Mouse (Mus musculus) cerebellum, adult 11 months (tissue): Measurements from ENCODE around the gene Nhej1.
A peak's percentile ranks its signal among the peaks of the same experiment; 100 is the strongest.

Experiments
- DNase-seq: peaks from one replicate; pipeline ENCODE4 v3.0.0; 2022

Nhej1 gene

DNA sequence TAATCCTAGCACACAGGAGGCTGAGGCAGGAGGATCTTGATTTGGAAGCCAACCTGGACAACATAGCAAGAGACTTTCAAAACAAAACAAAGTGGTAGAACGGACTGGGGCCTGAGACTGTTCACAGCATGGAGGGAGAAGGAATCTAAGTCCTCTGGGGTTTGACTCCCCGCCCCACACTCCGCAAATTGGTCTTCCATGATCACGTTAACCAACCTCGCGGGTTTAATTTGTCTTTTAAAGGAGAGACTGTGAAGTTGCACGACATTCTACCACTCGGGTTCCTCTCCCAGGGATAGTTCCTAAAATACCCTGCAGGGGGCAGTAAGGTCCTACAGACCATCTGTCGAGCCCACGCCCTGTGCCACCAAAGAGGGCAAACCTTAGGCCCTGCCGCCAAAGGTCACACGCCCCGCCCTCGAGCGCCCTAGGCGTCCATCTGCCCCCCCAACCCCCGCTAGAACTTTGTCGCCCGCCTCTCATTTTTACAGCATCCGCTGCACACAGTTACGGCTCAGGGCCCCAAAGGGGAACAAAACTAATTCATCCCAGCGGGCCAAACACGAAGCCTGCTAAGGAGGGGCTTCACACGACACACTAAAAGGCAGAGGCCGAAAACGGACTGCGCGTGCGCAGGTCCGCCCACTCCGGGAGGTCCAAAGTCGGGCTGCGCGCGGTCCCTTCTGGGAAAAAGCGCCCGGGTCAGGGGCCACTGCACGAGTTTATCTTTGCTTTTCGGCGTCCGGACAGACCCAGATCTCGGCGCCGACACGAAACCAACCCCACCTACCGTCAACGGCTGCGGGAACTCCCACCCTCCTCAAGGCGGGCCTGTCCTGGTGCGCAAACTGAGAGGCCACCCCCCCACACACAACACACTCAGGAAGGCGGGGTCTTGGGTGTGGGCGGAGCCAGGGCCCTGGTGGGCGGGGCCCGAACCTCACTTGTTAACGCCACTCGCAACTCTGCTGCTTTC lies at the start of gene Nhej1:
Gene Nhej1 (minus strand): TSS at position 855 of the 976 bp plus-strand sequence.
- peak; percentile 91 for DNase-seq

DNA sequence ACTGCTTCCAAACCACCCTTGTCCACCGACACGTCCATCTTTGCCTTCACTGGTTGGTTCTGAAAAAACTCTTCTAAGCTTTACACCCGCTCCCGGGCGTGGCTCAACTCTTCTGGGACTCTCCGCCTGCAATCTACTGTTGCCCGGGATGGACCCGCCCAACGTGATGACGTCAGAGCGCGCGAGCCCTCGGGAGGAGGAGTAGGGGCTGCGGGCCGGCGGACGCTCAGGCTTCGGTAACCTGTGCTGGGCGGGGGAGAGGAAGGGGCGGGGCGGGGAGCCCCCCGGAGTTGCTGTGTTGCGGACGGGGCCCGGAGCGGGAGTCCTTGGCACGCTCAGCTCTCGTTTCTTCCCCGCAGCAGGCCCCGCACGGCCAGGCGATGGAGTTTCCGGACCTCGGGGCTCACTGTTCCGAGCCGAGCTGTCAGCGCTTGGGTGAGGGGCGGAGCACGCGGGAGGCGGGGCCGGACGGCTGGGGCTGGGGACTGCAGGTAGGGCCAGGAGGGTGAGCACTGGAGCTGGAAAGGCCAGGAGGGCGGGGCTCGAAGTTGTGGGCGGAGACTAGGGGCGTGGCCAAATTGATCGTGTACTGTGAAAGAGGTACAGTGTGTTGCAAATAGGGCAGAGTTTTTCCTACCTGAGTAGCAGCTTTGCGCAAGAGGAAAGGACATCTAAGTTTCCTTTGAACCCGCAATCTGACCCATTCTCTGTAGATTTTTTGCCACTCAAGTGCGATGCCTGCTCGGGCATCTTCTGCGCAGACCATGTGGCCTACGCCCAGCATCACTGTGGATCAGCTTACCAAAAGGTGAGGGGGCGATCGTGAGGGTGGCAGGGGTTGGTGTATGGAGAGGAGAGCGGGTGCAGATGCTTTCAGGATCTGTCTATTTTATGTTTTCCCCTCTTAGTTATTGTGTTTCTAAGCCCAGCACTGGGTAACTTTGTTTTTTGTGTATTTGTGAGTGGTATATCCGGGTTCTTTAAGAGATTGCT lies 43.8 kb upstream of the Nhej1 start, which contains the start of gene Zfand2b:
Gene Zfand2b (plus strand): TSS at position 175 of the 993 bp plus-strand sequence.
- DNase-seq, result peak; percentile 96

DNA sequence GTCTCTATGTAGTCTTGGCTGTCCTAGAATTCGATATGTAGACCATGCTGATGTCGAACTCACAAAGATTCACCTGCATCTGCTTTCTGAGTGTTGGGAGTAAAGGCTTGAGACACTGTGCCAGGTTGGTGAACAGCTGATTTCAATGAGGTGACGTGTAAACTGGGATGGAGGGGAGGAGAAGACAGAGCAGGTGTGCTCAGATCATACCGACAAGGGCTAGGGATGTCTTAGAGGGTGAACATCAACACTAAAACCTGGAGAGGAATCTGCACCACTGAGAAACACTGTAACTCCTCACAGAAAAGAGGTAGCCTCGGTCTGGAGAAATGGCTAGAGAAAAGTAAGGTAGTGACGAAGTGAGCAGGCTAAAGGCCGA lies 43.1 kb upstream of the Nhej1 start:
- no peak for DNase-seq

DNA sequence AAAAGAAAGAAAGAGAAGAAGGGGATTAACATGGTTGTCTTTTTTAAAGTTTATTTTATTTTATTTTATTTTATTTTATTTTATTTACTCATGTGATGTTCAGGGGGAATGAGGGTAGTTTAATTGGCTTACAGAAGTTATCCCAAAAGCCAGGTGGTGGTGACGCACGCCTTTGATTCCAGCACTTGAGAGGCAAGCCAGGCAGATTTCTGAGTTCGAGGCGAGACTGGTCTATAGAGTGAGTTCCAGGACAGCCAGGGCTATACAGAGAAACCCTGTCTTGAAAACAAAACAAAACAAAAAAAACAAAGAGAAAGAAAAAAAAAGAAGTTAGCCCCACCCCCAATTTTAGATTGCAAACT lies 35.2 kb upstream of the Nhej1 start:
- no peak for DNase-seq

DNA sequence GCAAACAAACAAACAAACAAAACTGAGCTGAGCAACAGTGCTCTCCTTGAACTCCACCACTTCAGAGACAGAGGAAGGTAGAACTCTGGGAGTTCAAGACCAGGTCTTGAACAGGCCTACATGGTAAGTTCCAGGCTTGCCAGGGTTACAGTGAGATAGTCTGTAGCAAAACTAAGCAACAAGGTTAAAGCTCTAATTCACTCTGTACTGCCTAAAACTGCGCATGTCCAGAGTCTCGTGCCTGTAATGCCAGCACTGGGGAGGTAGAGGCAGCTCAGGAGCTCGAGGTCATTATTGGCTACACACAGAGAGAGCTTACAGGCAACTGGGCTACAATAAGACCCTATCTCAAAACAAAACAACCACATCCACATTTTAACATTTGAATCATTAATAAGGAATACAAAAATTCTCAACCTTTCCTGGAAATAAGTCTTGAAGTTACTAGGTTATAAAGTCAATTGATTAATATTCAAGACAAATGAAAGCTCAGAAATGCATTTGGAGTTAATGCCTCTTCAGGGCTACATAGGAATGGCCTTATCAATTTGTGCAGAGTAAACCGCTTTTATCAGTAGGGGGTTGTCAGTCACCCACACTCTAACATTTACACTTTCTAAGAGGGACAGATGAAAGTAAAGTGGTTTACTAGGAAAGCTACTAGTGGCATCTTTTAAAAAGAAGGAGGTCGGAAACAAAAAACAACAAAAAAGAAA lies 34.7 kb upstream of the Nhej1 start:
- no peak for DNase-seq

DNA sequence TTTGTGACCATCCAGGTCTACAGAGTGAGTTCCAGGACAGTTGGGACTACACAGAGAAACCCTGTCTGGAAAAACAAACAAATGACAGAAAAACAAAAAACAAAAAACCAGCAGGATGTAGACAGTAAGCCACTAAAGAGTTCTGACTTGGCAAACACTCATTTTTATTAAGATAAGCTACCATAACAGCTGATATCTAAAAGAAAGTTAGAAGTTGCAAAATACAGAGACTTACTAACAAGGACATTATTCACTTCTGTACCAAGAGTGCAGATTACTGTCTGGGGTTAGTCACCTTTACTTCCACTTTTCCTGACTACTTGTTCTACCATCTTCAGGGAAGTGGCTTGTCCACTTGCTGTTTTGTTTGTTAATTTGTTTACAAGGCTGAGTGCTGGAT lies 34.0 kb upstream of the Nhej1 start:
- DNase-seq, result no peak

DNA sequence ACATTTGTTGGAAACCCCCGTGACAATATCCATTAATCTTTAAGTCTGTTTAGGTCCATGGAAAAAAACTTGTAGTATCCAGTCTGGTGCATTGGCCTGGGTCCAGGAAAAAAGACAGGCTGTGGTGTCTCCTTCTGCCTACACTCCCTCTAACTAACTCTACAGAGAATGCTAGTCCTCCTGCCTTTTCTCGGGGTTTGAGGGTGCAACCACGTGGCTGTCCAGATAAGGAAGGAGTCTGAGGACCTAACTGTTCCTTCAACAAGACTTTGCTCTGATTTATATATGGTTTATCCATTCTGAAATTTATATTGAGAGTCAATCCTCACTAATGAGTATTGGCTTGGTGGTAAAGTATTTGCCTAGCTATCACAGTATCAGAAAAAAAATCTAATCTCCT lies 30.8 kb upstream of the Nhej1 start:
- no peak for DNase-seq

DNA sequence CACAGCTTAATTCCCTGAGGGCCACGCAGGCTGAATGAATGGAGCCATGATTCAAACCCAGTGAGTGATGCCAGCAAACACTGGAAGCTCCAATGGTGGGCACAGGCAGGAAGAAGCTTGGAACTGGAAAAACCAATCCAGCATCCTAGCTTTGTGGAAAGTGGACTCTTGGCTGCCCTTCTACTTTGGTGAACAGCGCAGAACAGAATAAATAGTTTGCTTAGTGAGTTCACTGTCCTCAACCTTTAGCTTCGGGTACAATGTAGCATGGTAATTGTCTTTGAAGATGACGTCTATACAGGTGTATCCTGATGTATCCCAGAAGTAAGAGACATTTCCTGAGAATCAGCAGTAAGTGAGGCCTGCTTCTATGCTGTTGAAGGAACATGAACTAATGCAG lies 23.7 kb upstream of the Nhej1 start:
- DNase-seq, result no peak

DNA sequence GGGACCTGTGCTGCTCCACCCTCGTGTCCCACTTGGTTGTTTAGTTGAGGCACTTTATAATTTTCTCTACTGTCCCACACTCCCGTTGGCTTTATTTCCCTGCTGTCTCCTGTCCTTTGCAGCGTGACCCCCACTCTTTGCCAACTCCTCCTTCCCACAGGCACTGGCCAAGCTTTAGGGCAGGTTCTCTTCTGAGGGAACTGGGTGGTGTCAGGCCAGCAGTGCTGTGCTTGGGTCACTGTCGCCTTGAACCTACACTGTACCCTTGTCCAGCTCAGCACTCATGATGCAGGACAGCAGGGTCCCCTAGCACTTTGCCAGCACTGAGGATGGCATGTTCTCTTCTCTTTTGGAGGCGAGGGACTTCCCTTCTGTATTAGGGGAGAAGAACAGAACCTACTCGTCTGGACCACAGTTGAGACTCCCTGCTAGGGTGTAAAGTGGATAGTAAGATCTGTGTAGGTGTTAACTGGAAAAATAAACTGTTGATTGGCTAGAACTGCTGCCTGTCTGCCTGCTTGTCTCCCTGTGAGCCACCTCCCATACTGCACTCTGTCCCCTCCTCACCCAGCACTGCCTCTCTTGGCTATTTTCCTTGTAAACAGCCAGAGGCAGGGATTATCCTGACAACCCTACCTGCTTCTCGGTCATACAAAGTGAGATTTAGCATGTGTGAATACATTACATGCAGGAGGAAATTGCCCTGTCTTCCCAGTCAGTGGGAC lies 22.6 kb upstream of the Nhej1 start:
- DNase-seq, result no peak

DNA sequence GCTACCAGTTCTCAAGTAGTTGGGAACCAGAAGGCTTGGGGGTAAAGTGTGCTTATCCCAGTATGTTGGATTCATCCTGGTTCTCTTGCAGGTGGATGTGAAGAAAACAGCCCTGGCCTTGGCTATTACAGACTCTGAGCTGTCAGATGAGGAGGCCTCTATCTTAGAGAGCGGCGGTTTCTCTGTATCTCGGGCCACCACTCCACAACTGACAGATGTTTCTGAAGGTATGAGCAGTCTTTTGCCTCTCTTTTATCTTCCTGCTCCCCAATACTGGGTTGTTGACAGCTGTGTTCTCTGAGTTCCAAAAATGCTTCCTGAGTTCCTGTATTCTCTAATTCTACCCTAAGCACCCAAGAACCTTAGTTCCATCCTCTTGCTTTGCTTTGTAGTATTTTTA lies 20.6 kb upstream of the Nhej1 start:
- no peak for DNase-seq

DNA sequence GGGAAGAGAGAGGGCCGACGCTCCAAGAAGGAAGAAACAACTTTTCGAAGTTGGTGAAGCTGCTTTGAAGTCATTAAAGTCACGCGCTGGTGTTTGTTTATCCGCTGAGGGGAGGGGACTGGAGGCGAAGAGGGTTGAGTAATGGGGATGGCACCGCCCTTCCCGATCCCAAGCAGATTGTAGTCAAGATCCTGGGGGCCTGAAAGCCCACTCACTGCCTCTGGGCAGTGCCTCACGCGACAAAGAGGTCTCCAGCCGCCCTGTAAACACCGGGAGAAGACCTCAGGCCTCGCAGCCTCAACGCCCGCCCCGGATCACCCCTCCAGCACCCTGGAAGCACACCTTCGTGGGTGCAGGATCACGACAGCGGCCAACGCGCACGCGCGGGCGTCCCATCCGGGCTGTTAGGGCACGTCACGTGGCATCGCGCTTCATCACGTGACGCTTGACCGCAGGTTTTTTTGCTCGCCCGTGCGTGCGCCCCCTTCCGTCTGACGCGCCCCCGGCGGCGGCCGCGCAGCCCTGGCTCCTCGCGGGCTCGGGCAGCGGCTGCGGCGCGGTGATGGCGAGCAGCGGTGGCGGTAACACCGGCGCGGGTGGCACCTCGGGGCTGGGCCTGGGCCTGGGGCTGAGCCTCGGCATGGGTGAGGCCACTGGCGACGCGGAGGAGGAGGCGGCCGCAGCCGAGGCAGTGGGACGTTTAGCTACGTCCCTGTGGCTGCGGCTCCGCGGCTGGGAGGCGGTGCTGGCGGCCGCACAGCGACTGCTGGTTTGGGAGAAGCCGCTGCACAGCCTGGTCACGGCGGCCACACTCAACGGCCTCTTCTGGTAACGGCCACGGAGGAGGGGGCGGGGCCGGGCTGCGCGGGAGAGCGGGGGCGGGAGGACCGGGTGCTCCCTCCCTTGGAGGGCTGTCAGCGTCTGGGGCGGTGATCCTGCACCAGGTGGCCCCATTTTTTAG lies 17.6 kb upstream of the Nhej1 start, which contains the start of the genes Cnppd1 and Retreg2:
Gene Cnppd1 (minus strand): TSS at position 411 of the 961 bp plus-strand sequence.
Gene Retreg2 (plus strand): TSS at position 478 of the 961 bp plus-strand sequence.
- DNase-seq, result peak; percentile 96

DNA sequence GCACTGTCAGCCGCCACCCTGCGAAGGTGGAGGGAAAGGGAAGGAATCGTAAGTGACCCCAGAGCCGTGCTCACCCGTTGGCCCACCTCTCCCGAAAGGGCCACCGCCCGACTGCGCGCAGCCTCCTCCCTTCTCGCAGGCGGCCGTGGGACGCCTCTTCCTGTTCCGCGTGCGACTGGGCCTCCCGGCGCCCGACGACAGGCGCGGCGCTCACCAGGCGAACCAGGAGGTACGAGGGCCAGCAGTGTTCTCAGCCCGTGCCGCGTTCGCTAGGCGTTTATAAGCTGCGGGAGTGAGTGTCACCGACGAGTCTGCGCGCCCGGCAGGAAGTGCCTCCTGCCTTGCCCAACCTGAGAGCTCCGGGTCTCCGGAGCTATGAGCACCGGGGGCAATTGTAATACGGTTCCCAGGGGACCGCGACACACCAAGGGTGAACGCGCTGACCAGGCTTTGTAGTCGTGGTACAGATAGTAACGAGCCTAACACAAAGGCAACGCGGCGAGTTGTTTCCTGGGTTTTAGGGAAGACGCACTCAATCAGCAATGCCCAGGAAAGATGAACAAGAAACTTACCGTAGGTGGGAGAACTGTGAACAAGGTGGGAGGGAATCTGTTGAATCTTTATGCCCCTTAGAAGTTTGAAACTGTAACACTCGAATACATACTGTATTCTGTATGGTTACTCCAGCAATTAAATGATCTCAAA lies 16.6 kb upstream of the Nhej1 start:
- no peak for DNase-seq

DNA sequence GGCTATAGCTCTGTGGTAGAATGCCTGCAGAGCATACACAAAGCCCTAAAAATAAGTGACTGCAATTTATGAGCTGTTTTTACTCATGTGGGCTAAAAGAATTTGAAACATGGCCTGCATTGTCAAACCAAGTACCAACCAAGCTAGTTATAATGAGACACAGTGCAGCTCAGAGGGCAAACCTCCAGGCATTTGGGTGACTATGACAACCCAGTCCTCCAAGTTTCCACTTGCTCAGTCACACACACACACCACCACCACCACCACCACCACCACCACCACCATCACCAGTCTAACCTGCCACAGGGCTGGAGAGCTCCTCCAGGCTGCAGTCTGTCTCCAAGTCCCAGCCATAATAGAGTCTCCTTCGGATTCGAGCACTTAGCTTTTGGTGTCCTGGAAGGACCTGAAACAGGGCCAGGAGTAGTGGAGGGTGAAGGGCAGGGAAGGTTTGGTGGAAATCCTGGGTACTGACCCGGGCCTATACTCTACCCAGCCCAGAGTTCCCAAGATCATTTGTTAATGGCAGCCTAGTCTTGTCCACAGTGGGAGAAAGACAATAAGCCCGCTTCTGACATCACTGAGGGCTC lies 15.7 kb upstream of the Nhej1 start:
- no peak for DNase-seq

DNA sequence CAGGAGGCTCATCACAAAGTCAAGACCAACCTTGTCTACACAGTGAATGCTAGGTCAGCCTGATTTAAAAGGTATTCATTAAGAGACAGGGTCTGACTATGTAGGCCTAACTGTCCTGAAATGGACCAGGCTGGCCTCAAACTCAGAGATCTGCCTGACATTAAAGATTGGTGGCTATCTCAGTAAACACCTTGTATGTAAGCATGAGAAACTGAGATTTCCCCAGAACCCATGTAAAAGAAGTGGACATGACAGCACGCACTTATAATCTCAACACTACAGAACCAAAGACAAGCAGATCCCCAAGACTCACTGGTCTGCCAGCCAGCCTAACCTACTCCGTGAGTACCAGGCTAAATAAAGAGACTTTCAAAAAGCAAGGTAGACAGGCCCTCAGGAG lies 13.4 kb upstream of the Nhej1 start:
- DNase-seq, result no peak

DNA sequence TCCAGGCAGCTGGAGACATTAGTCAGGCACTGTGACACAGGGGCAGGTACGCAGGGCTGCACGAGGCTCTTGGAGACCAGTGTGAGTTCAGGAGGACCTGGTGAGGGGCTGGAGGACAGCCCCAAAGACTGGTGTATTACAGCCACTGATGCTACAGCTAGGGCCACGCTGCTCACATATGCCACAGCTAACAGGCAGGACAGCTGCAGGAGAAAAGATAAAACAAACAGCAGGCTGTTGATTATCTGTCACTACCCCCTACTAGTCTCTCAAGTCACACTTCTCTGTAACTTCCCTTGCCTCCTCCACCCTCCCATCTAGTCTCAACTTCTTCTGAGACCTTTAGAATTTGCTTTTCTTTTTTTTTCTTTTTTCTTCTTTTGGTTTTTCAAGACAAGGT lies 11.7 kb upstream of the Nhej1 start:
- no peak for DNase-seq

DNA sequence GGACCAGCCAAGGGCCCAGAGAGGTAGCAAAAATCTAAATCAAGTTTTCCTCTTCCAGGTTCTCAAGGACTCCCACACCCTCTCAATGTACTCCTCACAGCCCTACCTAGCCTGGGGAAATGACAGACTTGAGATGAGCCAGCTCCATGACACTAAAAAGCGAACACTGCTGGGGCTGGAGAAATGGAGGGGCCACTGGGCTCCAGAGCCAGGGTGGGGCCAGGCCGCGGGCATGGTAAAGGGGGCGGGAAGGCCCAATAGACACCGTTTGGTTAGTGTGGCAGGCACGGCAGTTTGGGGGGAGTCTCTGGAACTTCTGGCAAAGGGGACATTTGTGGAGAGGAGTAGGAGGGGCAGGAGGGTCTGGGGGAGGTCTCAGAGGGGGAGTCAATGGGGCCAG lies 11.3 kb upstream of the Nhej1 start:
- no peak for DNase-seq

DNA sequence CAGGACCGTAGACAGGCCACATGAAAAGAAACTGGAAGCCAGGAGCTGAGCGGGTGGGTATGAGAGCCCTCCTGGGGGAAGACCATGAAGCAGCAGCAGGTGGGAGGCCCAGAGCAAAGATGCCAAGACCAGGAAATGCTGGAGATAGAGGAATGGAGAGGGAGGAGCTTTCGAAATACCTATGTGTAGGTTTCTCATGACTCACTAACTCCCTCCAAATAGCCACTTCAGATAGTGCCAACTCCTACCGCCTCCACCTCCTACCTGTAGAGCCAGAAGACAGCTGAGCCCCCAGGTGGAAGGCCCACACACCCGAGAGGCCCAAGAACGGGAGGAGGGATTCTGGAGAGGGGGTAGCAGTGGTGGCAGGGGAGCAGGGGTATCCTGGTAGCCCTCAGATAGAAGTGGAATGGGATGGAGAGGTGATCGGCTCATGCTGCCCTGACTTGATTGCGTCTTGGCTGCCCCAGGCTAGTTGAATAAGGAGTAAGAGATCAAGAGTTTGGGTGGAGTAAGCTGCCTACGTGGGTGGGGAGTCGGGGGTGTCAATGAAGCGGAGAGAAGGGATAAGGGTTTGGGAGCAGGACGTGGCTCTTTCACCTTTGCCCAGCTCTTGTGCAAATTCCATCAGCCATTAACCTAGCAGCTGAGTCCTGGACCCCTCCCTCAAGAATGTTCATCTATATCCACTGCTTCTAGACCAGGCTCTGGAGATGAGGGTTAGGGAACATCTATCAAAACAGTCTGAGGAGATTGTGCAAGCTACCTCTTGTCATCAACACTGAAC lies 8.6 kb upstream of the Nhej1 start, which contains the start of gene Slc23a3:
Gene Slc23a3 (minus strand): TSS at position 470 of the 787 bp plus-strand sequence.
- DNase-seq, result no peak

DNA sequence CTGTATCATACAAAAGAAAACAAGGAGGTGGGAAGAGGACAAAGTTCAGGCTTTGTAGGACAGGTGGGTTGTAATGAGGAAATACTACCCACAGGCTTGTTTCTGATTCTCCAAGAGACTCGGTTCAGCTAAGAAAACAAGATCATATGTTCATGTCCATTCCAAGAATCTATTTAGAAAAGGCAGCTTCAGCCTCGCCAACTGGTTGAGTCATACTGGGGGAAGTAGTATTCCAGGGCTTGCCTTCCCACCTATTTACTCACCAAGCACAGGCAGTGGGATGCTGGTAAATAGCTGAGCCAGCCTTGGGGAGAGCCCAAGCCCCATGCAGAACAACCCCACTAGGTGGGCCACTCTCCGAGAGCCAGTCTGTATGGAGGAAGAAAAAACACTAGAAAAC lies 3.6 kb upstream of the Nhej1 start:
- no peak for DNase-seq

DNA sequence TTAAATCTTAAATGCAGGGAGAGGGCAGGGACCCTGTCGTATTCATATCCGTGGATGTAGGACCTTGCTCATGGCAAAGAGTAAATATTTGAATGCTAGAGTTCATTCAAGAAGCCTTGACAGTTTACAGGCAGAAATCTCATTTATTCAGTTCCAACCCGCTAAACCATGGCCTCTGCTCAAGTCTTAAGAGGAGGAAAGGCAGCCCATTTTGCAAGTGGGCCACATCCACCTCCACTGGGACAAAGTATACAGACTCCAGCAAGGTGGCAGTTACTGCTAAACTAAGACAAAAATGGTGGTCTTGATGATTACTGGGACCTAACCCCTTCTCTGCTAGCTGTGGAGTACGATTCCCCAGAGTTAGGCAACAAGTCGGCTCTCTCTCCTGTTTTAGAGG lies 418 bp upstream of the Nhej1 start:
- no peak for DNase-seq
